Comparison of ENCODE assay signal across 26 mouse cellular contexts in the genomic region with DNA sequence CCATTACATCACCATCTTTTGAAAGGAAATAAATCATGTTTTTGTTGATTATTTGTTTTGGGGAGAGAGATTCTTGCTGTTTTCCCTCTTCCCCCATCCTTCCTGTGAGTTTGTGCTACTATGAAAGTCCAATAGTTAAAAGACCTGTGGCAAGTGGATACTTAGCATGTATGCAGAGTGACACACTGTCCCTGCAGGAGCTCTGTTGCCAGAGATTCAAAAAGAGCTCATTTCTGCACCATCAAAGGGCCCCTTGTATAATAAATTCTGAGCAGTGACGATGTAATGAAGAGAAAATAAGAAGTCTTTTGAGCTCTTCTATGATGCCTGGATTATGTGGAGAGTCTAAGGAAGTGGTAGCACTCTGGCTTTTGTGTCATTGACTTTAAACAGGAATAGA. TPM values are rescaled to one million over a fixed set of nuclear protein-coding genes. Genes with fewer than 3 reads are reported as not detected.
DNase-seq lines count a peak whose midpoint lies in the region; ATAC-seq lines count a peak whose summit lies in the region.
"Had no signal": no experiment of that assay in that cellular context is flagged by ENCODE, and none has a peak within 500 bp of the region (broad histone marks: within the 10 kb centered on the region; RNA-seq: fewer than 3 reads in every experiment).

No protein-coding gene starts in this region.

- no peak overlapping the region for H3K27ac ChIP-seq in hindbrain, embryonic 16.5 days (ENCODE audit: low read depth, low read length)
- H3K27ac ChIP-seq in hindbrain, embryonic 14.5 days, result no peak overlapping the region
- no peak overlapping the region for H3K27ac ChIP-seq in forebrain, embryonic 13.5 days
- peak overlapping the region; percentile 29; the same call in 1 of the 2 replicates for H3K27ac ChIP-seq in midbrain, embryonic 15.5 days
- H3K27ac ChIP-seq: heart, embryonic 10.5 days; heart, embryonic 15.5 days; hindbrain, embryonic 15.5 days; intestine, embryonic 15.5 days; limb, embryonic 12.5 days; lung, embryonic 15.5 days; neural tube, embryonic 15.5 days had no signal

- H3K9me3 ChIP-seq in hindbrain, embryonic 16.5 days (ENCODE audit: control insufficient read depth, low read length), result no peaks in the 10 kb centered on the region
- H3K9me3 ChIP-seq in hindbrain, embryonic 14.5 days (ENCODE audit: control insufficient read depth, low read length), result no peaks in the 10 kb centered on the region
- no peaks in the 10 kb centered on the region for H3K9me3 ChIP-seq in forebrain, embryonic 13.5 days (replicated peaks)
- no peaks in the 10 kb centered on the region for H3K9me3 ChIP-seq in midbrain, embryonic 15.5 days
- H3K9me3 ChIP-seq: heart, embryonic 10.5 days; heart, embryonic 15.5 days; hindbrain, embryonic 15.5 days; intestine, embryonic 15.5 days; limb, embryonic 12.5 days; lung, embryonic 15.5 days; neural tube, embryonic 15.5 days had no signal

- H3K4me3 ChIP-seq in hindbrain, embryonic 16.5 days (ENCODE audit: low read length), result no peak overlapping the region
- no peak overlapping the region for H3K4me3 ChIP-seq in hindbrain, embryonic 14.5 days (replicated peaks; ENCODE audit: low read length)
- H3K4me3 ChIP-seq in forebrain, embryonic 13.5 days, result no peak overlapping the region
- no peak overlapping the region for H3K4me3 ChIP-seq in midbrain, embryonic 15.5 days
- H3K4me3 ChIP-seq: erythroblast, embryonic 14.5 days; heart, embryonic 10.5 days; heart, embryonic 15.5 days; hindbrain, embryonic 15.5 days; intestine, embryonic 15.5 days; limb, embryonic 12.5 days; lung, embryonic 15.5 days; neural tube, embryonic 15.5 days had no signal

- WGBS in hindbrain, embryonic 16.5 days, result 21% methylated on average over 1 of the region's 1 CpGs
- WGBS in hindbrain, embryonic 14.5 days, result 29% methylated on average over 1 of the region's 1 CpGs
- WGBS in forebrain, embryonic 13.5 days, result 0% methylated on average over 1 of the region's 1 CpGs
- 14% methylated on average over 1 of the region's 1 CpGs for WGBS in midbrain, embryonic 15.5 days

- H3K4me1 ChIP-seq in hindbrain, embryonic 16.5 days (ENCODE audit: control insufficient read depth, insufficient read depth, low read depth, low read length), result peaks cover 2% of the 10 kb centered on the region; the same call in 1 of the 2 replicates
- peaks cover 11% of the 10 kb centered on the region; the same call in 1 of the 2 replicates for H3K4me1 ChIP-seq in hindbrain, embryonic 14.5 days (replicated peaks; ENCODE audit: control insufficient read depth, insufficient read depth, low read length)
- peaks cover 2% of the 10 kb centered on the region; the same call in 1 of the 2 replicates for H3K4me1 ChIP-seq in forebrain, embryonic 13.5 days
- H3K4me1 ChIP-seq in midbrain, embryonic 15.5 days, result peaks cover 3% of the 10 kb centered on the region
- H3K4me1 ChIP-seq: heart, embryonic 10.5 days; heart, embryonic 15.5 days; intestine, embryonic 15.5 days; limb, embryonic 12.5 days; lung, embryonic 15.5 days; neural tube, embryonic 15.5 days had no signal

- H3K9ac ChIP-seq in hindbrain, embryonic 16.5 days (ENCODE audit: low read depth, low read length), result no peak overlapping the region
- H3K9ac ChIP-seq in hindbrain, embryonic 14.5 days, result no peak overlapping the region
- no peak overlapping the region for H3K9ac ChIP-seq in forebrain, embryonic 13.5 days
- H3K9ac ChIP-seq in midbrain, embryonic 15.5 days, result no peak overlapping the region
- H3K9ac ChIP-seq: heart, embryonic 15.5 days; hindbrain, embryonic 15.5 days; intestine, embryonic 15.5 days; limb, embryonic 12.5 days; lung, embryonic 15.5 days; neural tube, embryonic 15.5 days had no signal

- H3K4me2 ChIP-seq in hindbrain, embryonic 16.5 days (ENCODE audit: low read length), result no peak overlapping the region
- H3K4me2 ChIP-seq in hindbrain, embryonic 14.5 days (replicated peaks), result no peak overlapping the region
- no peak overlapping the region for H3K4me2 ChIP-seq in forebrain, embryonic 13.5 days
- no peak overlapping the region for H3K4me2 ChIP-seq in midbrain, embryonic 15.5 days
- H3K4me2 ChIP-seq: heart, embryonic 15.5 days; hindbrain, embryonic 15.5 days; intestine, embryonic 15.5 days; limb, embryonic 12.5 days; liver, embryonic 11.5 days; lung, embryonic 15.5 days; neural tube, embryonic 15.5 days had no signal

- H3K27me3 ChIP-seq in hindbrain, embryonic 16.5 days (replicated peaks; ENCODE audit: control insufficient read depth, insufficient read depth, low read length), result no peaks in the 10 kb centered on the region
- no peaks in the 10 kb centered on the region for H3K27me3 ChIP-seq in hindbrain, embryonic 14.5 days (ENCODE audit: control insufficient read depth, insufficient read depth, low read length)
- no peaks in the 10 kb centered on the region for H3K27me3 ChIP-seq in forebrain, embryonic 13.5 days
- no peaks in the 10 kb centered on the region for H3K27me3 ChIP-seq in midbrain, embryonic 15.5 days (replicated peaks)
- H3K27me3 ChIP-seq: heart, embryonic 15.5 days; hindbrain, embryonic 15.5 days; intestine, embryonic 15.5 days; limb, embryonic 12.5 days; lung, embryonic 15.5 days; neural tube, embryonic 15.5 days had no signal

- DNase-seq in hindbrain, embryonic 14.5 days (ENCODE audit: low spot score), result no peak
- peak; percentile 54 for DNase-seq in Muller cell, postnatal 12 days (ENCODE audit: inconsistent ontology term)
- no peak for DNase-seq in kidney, adult 9 months
- no peak for DNase-seq in lung, postnatal 4 days
- DNase-seq: adrenal gland, postnatal 25 days; cerebellum, adult 2 months; cerebellum, postnatal 14 days; gastrocnemius, postnatal 25 days; heart, adult 11 months; kidney, adult 2 months; kidney, postnatal 10 days; right cerebral cortex, postnatal 25 days; thymus, postnatal 14 days had no signal

- ATAC-seq in hindbrain, embryonic 16.5 days, result peak; percentile 57; the same call in 1 of the 2 replicates
- no peak for ATAC-seq in hindbrain, embryonic 14.5 days (ENCODE audit: low FRiP score)
- peak; percentile 45; the same call in 1 of the 2 replicates for ATAC-seq in forebrain, embryonic 13.5 days
- no peak; the same call in 1 of the 2 replicates for ATAC-seq in midbrain, embryonic 15.5 days (replicated peaks)
- ATAC-seq: CD4-positive, CD25-positive, alpha-beta regulatory T cell, adult 4 months; intestine, embryonic 15.5 days had no signal

- H3K36me3 ChIP-seq in hindbrain, embryonic 16.5 days (ENCODE audit: control insufficient read depth, insufficient read depth, low read length), result no peaks in the 10 kb centered on the region
- H3K36me3 ChIP-seq in hindbrain, embryonic 14.5 days (replicated peaks; ENCODE audit: control insufficient read depth, insufficient read depth), result no peaks in the 10 kb centered on the region
- no peaks in the 10 kb centered on the region for H3K36me3 ChIP-seq in forebrain, embryonic 13.5 days (ENCODE audit: poor library complexity, severe bottlenecking)
- no peaks in the 10 kb centered on the region for H3K36me3 ChIP-seq in midbrain, embryonic 15.5 days (replicated peaks)
- H3K36me3 ChIP-seq: heart, embryonic 10.5 days; heart, embryonic 15.5 days; hindbrain, embryonic 15.5 days; intestine, embryonic 15.5 days; limb, embryonic 12.5 days; lung, embryonic 15.5 days; neural tube, embryonic 15.5 days had no signal

RNA-seq across cellular contexts. Expression of gene Chl1, which starts 33.4 kb away (rescaled TPM):
- polyA plus RNA-seq in hindbrain, embryonic 16.5 days (2015; fragmentation: Nextera tagmentation; extraction: Ambion mirVana), result 143 and 157 TPM in 2 replicates
- 137 and 150 TPM in 2 replicates for polyA plus RNA-seq in hindbrain, embryonic 14.5 days (2014; fragmentation: Nextera tagmentation; extraction: Ambion mirVana)
- 41.2 and 42.4 TPM in 2 replicates for polyA plus RNA-seq in forebrain, embryonic 13.5 days (2015; fragmentation: Nextera tagmentation; extraction: Ambion mirVana)
- 141 and 166 TPM in 2 replicates for polyA plus RNA-seq in midbrain, embryonic 15.5 days (2015; fragmentation: Nextera tagmentation; extraction: Ambion mirVana)

Comparison
In these comparisons a context has a peak if more than half of its experiments do, and no peak if none do; other contexts are left out.
1. ATAC-seq: peak in hindbrain, embryonic 16.5 days (single experiment) and forebrain, embryonic 13.5 days (single experiment); none in hindbrain, embryonic 14.5 days (single experiment) and midbrain, embryonic 15.5 days (single experiment).